Mouse (Mus musculus) gonadal fat pad, adult 2 months (tissue): ENCODE measurements around the gene Hip1. TPM values are rescaled to one million over a fixed set of nuclear protein-coding genes. Genes with fewer than 3 reads are reported as not detected.

Experiments
- DNase-seq: peaks from one replicate; pipeline ENCODE4 v3.0.0-alpha.2; 2012; ENCODE audit warnings: low read depth
- polyA plus RNA-seq: library from polyadenylated mRNA; depleted of rRNA; stranded (reverse); fragments of >200 nt; gene quantifications from 2 replicates; pipeline ENCODE4 v1.2.3, GENCODE M21; 2012; rRNA removed

Gene Hip1
- polyA plus RNA-seq: 28.8 and 34.9 TPM in 2 replicates

GRCm38 (mm10) chr5:135544865-135545797, at the start of gene Hip1:
Gene Hip1 (minus strand): TSS chr5:135545120.
- DNase-seq: peak; percentile 77

GRCm38 (mm10) chr5:135589996-135590784, 45.3 kb upstream of the Hip1 start:
- no peak for DNase-seq

- DNase-seq: no peak
Measured at GRCm38 (mm10) chr5:135587764-135588163, 42.8 kb upstream of the Hip1 start.

GRCm38 (mm10) chr5:135585691-135586090, 40.8 kb upstream of the Hip1 start:
- DNase-seq: no peak

- no peak for DNase-seq
Measured at GRCm38 (mm10) chr5:135582330-135582729, 37.4 kb upstream of the Hip1 start.

GRCm38 (mm10) chr5:135579331-135579751, 34.4 kb upstream of the Hip1 start:
- DNase-seq: no peak

GRCm38 (mm10) chr5:135576055-135576454, 31.1 kb upstream of the Hip1 start:
- DNase-seq: no peak

- no peak for DNase-seq
Measured at GRCm38 (mm10) chr5:135573006-135573405, 28.1 kb upstream of the Hip1 start, which contains the start of gene Ccl24. Gene Ccl24 (minus strand): TSS chr5:135573049.

- no peak for DNase-seq
Measured at GRCm38 (mm10) chr5:135568698-135569097, 23.8 kb upstream of the Hip1 start.

- no peak for DNase-seq
Measured at GRCm38 (mm10) chr5:135567556-135568265, 22.8 kb upstream of the Hip1 start.

GRCm38 (mm10) chr5:135563469-135563868, 18.5 kb upstream of the Hip1 start, which contains the start of gene Ccl26:
Gene Ccl26 (minus strand): TSS chr5:135563569.
- no peak for DNase-seq

- DNase-seq: no peak
Measured at GRCm38 (mm10) chr5:135557671-135558070, 12.8 kb upstream of the Hip1 start.

GRCm38 (mm10) chr5:135557051-135557450, 12.1 kb upstream of the Hip1 start:
- no peak for DNase-seq

GRCm38 (mm10) chr5:135556259-135556658, 11.3 kb upstream of the Hip1 start:
- no peak for DNase-seq

GRCm38 (mm10) chr5:135551591-135551990, 6.7 kb upstream of the Hip1 start:
- no peak for DNase-seq

- DNase-seq: no peak
Measured at GRCm38 (mm10) chr5:135550910-135551309, 6.0 kb upstream of the Hip1 start.

GRCm38 (mm10) chr5:135547990-135548389, 3.1 kb upstream of the Hip1 start:
- no peak for DNase-seq

- DNase-seq: no peak
Measured at GRCm38 (mm10) chr5:135544032-135544558, 825 bp downstream of the Hip1 start.

GRCm38 (mm10) chr5:135537794-135538214, 7.1 kb downstream of the Hip1 start:
- DNase-seq: no peak

GRCm38 (mm10) chr5:135537326-135537725, 7.6 kb downstream of the Hip1 start:
- no peak for DNase-seq

- DNase-seq: no peak
Measured at GRCm38 (mm10) chr5:135535867-135536266, 9.1 kb downstream of the Hip1 start.
